Mouse (Mus musculus) heart, embryonic 11.5 days (tissue): Measurements from ENCODE around the gene Otud5. TPM values are rescaled to one million over a fixed set of nuclear protein-coding genes. Genes with fewer than 3 reads are reported as not detected.
A peak's percentile ranks its signal among the peaks of the same experiment; 100 is the strongest.

Source experiments
- ATAC-seq: fragments of 200-750 bp; cut with Nextera tagmentation; replicated peaks from 2 replicates; pipeline ENCODE4 v1.8.0; 2017; ENCODE audit warnings: moderate library complexity; ENCODE audit not compliant: insufficient number of reproducible peaks, low FRiP score, low TSS enrichment
- H3K27ac ChIP-seq: fragments of 300-500 bp; sonication (generic); 2 replicates; pipeline ENCODE4 v1.5.1; 2014; ENCODE audit warnings: mild to moderate bottlenecking, low read depth, low read length
- H3K27me3 ChIP-seq: fragments of 300-500 bp; sonication (generic); 2 replicates; pipeline ENCODE4 v1.6.1; 2014; ENCODE audit warnings: mild to moderate bottlenecking, low read length, mixed read lengths; ENCODE audit not compliant: control insufficient read depth, insufficient read depth
- H3K36me3 ChIP-seq: fragments of 300-500 bp; sonication (generic); 2 replicates; pipeline ENCODE4 v1.6.1; 2014; ENCODE audit warnings: mild to moderate bottlenecking, low read length, moderate library complexity, mixed read lengths; ENCODE audit not compliant: control insufficient read depth, insufficient read depth
- H3K4me1 ChIP-seq: fragments of 300-500 bp; sonication (generic); 2 replicates; pipeline ENCODE4 v1.6.1; 2014; ENCODE audit warnings: low read length; ENCODE audit not compliant: control insufficient read depth, insufficient read depth
- H3K4me2 ChIP-seq: fragments of 300-500 bp; sonication (generic); 2 replicates; pipeline ENCODE4 v1.6.1; 2014; ENCODE audit warnings: mild to moderate bottlenecking, moderate library complexity
- H3K4me3 ChIP-seq: fragments of 300-500 bp; sonication (generic); 2 replicates; pipeline ENCODE4 v1.5.1; 2014; ENCODE audit warnings: low read depth, low read length
- H3K9ac ChIP-seq: fragments of 300-500 bp; sonication (generic); 2 replicates; pipeline ENCODE4 v1.6.1; 2014; ENCODE audit warnings: mild to moderate bottlenecking, low read depth, low read length, moderate library complexity
- H3K9me3 ChIP-seq: fragments of 300-500 bp; sonication (generic); replicated peaks from 2 replicates; pipeline ENCODE4 v1.6.1; 2016; ENCODE audit warnings: low read length; ENCODE audit not compliant: control insufficient read depth
- WGBS: fragments of 180-500 bp; shearing (Covaris S2); extraction: QIAGEN DNeasy Blood & Tissue Kit; methylation state at CpG from one replicate; pipeline ENCODE4 v1.1.7; 2014; ENCODE audit not compliant: insufficient replicate concordance; 5-methylcytosine and 5-hydroxymethylcytosine counted together
- polyA plus RNA-seq: library from polyadenylated mRNA; unstranded; fragments of >200 nt; fragmentation: Nextera tagmentation; extraction: Ambion mirVana; gene quantifications from 2 replicates; pipeline ENCODE4 v1.2.1, GENCODE M21; 2014

Otud5 gene
- polyA plus RNA-seq, 1 experiment from 2014 or later = 23.7 TPM

DNA sequence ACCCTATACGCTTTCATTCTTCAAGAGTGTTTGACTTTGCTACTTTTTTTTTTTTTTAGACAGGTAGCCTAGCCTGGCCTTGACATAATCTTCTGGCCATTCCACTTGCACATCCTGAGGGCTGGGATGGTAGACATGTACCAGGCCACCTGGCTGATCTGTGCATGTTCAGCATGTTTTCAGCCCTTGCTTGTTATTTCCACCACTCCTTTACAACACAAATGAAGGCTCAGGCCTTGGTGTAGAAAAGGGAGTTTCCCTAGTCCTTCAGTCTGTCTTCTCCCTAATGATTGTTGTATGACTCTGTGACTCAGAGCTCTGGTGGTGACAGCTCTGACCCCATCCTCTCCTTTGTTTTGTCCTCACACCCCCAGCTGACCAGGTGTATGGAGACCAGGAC lies 26.0 kb downstream of the Otud5 start:
- 0 out of 2 replicates have a peak, but pooled peaks cover 2% of the 10 kb centered on the region for H3K4me1 ChIP-seq
- no peak overlapping the region for H3K27ac ChIP-seq
- H3K9me3 ChIP-seq = no peaks in the 10 kb centered on the region
- WGBS = 100% methylated on average over 1 of the region's 1 CpGs
- no peaks in the 10 kb centered on the region for H3K36me3 ChIP-seq
- ATAC-seq = no peak
- no peaks in the 10 kb centered on the region for H3K27me3 ChIP-seq
- no peak overlapping the region for H3K9ac ChIP-seq
- no peak overlapping the region for H3K4me3 ChIP-seq
- no peak overlapping the region for H3K4me2 ChIP-seq

DNA sequence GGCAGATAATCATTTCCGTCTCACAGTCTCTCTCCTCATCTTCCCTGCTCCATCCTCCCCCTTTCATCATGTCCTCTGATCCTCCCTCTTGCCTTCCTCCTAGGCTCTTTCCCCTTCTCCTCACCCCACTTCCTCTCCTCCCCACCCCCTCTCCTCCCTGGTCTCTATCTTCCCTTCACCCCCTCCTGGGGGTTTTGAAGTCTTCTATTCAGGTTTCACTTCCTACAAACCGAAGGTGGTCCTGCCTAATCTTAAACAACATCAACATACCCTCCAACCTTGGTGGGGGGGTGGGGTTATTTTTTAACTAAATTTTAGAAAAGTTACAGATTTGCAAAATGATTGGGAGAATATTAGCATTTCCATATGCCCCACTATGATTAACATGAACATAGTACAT lies 27.3 kb downstream of the Otud5 start:
- no peaks in the 10 kb centered on the region for H3K9me3 ChIP-seq
- H3K9ac ChIP-seq = no peak overlapping the region
- 0 out of 2 replicates have a peak, but pooled peaks cover 2% of the 10 kb centered on the region for H3K4me1 ChIP-seq
- no peak overlapping the region for H3K4me3 ChIP-seq
- no peak for ATAC-seq
- no peak overlapping the region for H3K27ac ChIP-seq
- no peaks in the 10 kb centered on the region for H3K36me3 ChIP-seq
- 56% methylated on average over 2 of the region's 2 CpGs for WGBS
- H3K4me2 ChIP-seq = no peak overlapping the region
- H3K27me3 ChIP-seq = no peaks in the 10 kb centered on the region

DNA sequence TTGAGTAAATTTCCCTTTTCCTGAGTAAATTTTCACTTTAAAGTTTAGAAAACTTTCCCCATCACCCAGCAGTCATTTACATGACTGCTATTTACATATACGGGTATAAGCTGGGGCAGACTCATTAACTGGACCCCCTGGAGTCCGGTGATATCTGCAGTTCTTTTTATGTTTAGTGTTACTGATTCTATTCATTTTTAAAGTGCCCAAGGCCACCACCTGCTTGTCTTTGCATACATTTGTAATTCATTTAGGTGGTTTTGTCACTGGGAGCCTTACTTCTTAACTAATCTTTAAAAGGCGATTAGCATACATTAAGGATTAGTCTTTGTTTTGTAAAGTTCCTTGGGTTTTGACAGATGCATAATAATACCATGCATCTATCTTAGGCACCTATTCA lies 28.7 kb downstream of the Otud5 start:
- H3K4me2 ChIP-seq = no peak overlapping the region
- no peak overlapping the region for H3K27ac ChIP-seq
- H3K36me3 ChIP-seq = no peaks in the 10 kb centered on the region
- H3K9me3 ChIP-seq = no peaks in the 10 kb centered on the region
- WGBS = 52% methylated on average over 3 of the region's 3 CpGs
- H3K4me3 ChIP-seq = no peak overlapping the region
- ATAC-seq = no peak
- no peak overlapping the region for H3K9ac ChIP-seq
- H3K4me1 ChIP-seq = 0 out of 2 replicates have a peak, but pooled peaks cover 2% of the 10 kb centered on the region
- no peaks in the 10 kb centered on the region for H3K27me3 ChIP-seq

DNA sequence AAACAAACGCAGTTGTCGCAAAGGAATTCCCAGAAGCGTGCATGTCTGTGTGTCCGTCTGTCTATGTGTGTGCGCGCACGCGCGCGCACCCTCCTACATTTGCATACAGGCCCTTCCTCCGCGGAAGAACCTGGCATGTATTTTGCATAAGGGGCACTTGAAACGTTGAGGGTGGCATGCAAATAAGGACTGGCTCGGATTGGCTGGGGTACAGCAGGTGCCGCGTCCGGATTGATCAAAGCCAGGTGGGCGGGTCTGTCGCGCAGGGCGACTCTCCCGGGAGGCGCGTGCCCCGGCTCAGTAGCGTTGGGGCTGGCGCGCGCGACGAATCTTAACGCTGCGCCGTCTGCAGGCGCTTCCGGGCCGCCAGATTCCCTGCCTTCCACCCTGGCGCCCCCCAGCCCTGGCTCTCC lies 36.8 kb downstream of the Otud5 start, which contains the start of gene Pim2:
Pim2 (plus strand) TSS at position 256 of the 413 bp plus-strand sequence.
- H3K4me3 ChIP-seq = peak within 1 kb of the TSS; percentile 49
- H3K9ac ChIP-seq = peak within 1 kb of the TSS; percentile 63
- H3K4me1 ChIP-seq = no peaks in the 10 kb centered on the region
- H3K27ac ChIP-seq = no peak within 1 kb of the TSS
- no peaks in the 10 kb centered on the region; the same call in 1 of the 2 replicates for H3K36me3 ChIP-seq
- 9% methylated on average over 34 of the region's 38 CpGs for WGBS
- no peaks in the 10 kb centered on the region for H3K27me3 ChIP-seq
- peak; percentile 86 for ATAC-seq
- H3K4me2 ChIP-seq = peak within 1 kb of the TSS; percentile 90
- H3K9me3 ChIP-seq = no peaks in the 10 kb centered on the region

DNA sequence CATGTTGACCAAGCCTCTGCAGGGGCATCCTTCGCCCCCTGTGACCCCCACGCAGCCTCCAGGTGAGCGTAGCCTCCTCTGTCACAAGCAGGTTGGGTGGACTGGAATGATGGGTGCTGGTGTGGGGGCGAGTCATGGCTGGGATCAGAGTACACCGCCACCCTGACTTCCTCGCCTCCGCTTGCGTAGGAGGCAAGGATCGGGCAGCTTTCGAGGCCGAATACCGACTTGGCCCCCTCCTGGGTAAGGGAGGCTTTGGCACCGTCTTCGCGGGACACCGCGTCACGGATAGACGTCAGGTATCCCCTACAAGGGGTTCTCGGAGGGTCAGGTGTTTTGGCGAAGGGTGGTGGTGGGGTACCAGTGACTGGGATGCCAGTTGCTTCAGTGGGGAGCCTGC lies 37.3 kb downstream of the Otud5 start:
- Histone ChIP-seq H3K9me3 (no peaks in the 10 kb centered on the region), H3K36me3 (no peaks in the 10 kb centered on the region; the same call in 1 of the 2 replicates), H3K4me2 (peak overlapping the region; percentile 90), H3K27ac (no peak overlapping the region), H3K27me3 (no peaks in the 10 kb centered on the region), H3K4me3 (peak overlapping the region; percentile 49), H3K4me1 (no peaks in the 10 kb centered on the region), H3K9ac (peak overlapping the region; percentile 63)
- 14% methylated on average over 21 of the region's 21 CpGs for WGBS
- no peak for ATAC-seq

DNA sequence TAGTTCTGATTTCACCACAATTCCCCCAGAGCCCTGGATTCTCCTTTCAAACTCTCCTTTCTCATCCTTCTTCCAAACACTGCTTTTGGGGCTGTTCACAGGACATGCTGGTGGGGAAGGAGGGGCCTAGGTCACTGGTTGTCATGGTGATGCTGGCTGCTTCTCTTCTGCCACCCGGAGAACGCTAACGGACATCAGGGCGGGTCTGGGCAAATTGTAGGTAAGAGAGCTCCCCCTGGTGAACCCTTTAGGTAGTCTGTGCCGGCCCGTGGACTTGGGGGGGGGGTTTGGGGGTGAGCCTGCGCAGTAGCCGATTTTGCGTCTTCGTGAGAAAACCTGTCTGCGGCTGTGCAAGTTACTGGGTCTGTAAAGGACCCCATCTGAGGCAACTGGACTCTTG lies 38.7 kb downstream of the Otud5 start:
- Histone ChIP-seq H3K4me1 (no peaks in the 10 kb centered on the region; the same call in 1 of the 2 replicates), H3K27me3 (no peaks in the 10 kb centered on the region), H3K36me3 (no peaks in the 10 kb centered on the region; the same call in 1 of the 2 replicates), H3K9ac (no peak overlapping the region), H3K9me3 (no peaks in the 10 kb centered on the region), H3K27ac (no peak overlapping the region), H3K4me3 (no peak overlapping the region), H3K4me2 (peak overlapping the region; percentile 90)
- ATAC-seq = no peak
- WGBS = 15% methylated on average over 11 of the region's 11 CpGs

DNA sequence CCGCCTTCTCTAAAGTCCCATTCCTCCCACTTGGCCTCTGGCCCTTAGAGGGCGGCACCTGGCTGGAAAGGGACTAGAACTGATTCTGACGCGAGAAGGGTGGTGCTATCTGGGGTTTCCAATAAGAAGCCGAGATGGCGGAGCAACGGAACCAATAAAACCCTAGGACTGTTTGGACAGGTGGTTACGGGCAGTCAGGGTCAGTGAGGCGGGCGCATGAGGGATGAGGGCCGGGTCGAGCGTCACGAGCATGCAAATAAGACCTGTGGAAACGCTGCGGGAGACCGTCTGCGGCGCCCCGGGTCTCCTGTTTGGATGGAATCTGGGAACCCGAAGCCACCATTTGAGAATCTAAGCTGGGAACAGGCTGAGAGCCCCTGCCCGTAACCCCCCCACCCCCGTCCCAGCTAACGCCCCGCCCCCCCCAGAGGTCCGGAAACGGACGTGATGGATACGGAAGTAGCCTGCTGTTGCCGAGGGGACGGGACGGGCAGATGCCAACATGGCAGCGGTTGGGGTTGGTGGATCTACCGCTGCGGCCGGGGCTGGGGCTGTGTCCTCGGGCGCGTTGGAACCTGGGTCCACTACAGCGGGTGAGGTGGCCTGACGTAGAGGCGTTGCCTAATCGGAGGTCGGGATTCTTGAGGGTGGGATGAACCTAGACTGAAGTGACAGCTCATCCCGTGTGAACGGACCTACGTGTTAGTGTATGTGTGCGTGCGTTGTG lies 42.8 kb downstream of the Otud5 start, which contains the start of gene Slc35a2:
Slc35a2 (plus strand) TSS at position 188 of the 727 bp plus-strand sequence.
- peak within 1 kb of the TSS; percentile 67 for H3K27ac ChIP-seq
- H3K4me3 ChIP-seq = peak within 1 kb of the TSS; percentile 54
- H3K4me2 ChIP-seq = peak within 1 kb of the TSS; percentile 67
- H3K9me3 ChIP-seq = no peaks in the 10 kb centered on the region
- ATAC-seq = peak; percentile 85
- no peaks in the 10 kb centered on the region; the same call in 1 of the 2 replicates for H3K4me1 ChIP-seq
- H3K9ac ChIP-seq = peak within 1 kb of the TSS; percentile 48
- no peaks in the 10 kb centered on the region for H3K36me3 ChIP-seq
- H3K27me3 ChIP-seq = no peaks in the 10 kb centered on the region
- 10% methylated on average over 49 of the region's 49 CpGs for WGBS

DNA sequence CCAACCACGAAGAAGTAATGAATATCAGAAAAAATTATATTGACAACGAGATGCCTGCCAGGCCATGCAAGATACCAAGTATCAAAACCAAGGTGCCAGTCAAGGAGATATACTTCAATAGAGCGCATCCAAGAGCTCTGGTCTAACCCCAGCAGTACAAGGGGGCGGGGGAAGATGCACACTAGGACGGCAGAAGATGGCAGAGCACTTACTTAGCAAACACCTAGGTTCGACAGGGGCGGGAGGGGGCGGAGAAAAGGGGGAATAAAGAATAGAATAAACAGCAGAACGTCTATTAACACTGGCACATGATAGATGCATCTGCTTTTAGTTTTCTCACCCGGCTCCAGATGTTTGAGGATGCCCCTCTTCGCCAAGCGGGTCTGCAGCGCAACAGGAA lies 57.0 kb downstream of the Otud5 start:
- Histone ChIP-seq H3K27ac (no peak overlapping the region), H3K36me3 (no peaks in the 10 kb centered on the region), H3K4me1 (no peaks in the 10 kb centered on the region), H3K4me2 (peak overlapping the region; percentile 62), H3K27me3 (no peaks in the 10 kb centered on the region), H3K9me3 (no peaks in the 10 kb centered on the region), H3K9ac (peak overlapping the region; percentile 65; the same call in 1 of the 2 replicates), H3K4me3 (peak overlapping the region; percentile 59)
- no peak for ATAC-seq
- 36% methylated on average over 13 of the region's 13 CpGs for WGBS
